Mouse (Mus musculus): ENCODE measurements around the gene Lamtor4. TPM values are rescaled to one million over a fixed set of nuclear protein-coding genes. Genes with fewer than 3 reads are reported as not detected.
A peak's percentile ranks its signal among the peaks of the same experiment; 100 is the strongest.

Lamtor4 gene
- total RNA-seq, 2 experiments from 2014 or later = 80.1 to 80.3 TPM

GRCm38 (mm10) chr5:138258993-138259392, 3.7 kb downstream of the Lamtor4 start:
- no peak for DNase-seq (ENCODE audit: low spot score in 2 of 2)

DNA sequence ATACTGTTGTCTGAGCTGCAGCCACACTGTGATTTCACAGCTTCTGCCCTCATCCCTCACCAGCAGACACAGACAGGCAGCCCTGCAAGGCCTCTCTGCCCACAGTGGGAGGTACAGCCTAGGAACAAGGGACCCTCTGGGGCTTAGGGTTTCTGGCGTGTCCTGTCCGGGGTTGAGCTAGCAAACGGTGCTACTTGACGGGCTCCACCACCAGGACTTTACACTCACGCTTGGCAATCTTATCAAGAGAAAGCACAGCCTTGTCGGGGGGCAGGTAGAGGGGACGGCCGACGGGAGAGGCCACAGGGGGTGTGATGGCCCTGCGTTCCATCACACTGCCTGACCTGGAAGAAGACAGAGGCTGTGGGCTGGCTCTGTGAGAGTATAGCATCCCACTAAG, 4.8 kb downstream of the Lamtor4 start:
- DNase-seq (ENCODE audit: low spot score in 2 of 2) = no peak

DNA sequence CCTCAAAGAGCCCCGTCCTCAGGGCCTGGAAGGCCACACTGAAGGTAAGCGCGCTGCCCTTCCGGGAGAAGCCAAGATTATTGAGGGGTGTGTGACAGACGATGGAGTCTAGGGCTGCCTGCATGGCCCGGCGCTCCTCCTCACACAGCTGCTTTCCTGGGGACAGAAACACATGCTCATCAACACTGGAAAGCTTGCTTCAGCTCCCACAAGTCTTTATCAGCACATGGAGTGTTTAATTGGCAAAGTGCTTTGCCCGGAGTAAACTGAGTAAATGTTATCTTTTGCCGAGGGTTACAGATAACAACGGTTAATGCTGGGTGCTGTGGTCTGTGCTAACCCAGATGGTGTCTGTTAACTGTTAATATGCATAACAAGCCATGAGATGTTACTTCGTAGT, 5.6 kb downstream of the Lamtor4 start:
- no peak for DNase-seq (ENCODE audit: low spot score in 2 of 2)

DNA sequence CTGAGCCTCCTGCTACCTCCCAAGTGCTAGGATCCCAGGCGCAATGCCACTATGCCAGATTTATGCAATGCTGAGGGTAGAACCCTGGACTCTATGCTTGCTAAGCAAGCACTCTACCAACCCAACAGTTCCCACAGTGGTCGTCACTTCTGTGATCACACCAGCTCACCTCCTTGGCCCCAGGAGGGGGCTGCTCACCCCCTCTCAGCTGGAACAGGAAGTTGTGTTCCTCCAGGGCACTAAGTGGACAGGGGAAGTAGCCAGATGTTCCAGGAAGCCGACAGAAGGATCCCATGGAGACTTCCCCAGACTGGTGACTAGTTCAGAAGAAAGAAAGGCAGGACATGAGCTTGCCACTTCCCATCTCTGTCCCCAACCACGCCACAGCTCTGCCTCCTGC, 6.7 kb downstream of the Lamtor4 start:
- no peak for DNase-seq (ENCODE audit: low spot score in 2 of 2)

DNA sequence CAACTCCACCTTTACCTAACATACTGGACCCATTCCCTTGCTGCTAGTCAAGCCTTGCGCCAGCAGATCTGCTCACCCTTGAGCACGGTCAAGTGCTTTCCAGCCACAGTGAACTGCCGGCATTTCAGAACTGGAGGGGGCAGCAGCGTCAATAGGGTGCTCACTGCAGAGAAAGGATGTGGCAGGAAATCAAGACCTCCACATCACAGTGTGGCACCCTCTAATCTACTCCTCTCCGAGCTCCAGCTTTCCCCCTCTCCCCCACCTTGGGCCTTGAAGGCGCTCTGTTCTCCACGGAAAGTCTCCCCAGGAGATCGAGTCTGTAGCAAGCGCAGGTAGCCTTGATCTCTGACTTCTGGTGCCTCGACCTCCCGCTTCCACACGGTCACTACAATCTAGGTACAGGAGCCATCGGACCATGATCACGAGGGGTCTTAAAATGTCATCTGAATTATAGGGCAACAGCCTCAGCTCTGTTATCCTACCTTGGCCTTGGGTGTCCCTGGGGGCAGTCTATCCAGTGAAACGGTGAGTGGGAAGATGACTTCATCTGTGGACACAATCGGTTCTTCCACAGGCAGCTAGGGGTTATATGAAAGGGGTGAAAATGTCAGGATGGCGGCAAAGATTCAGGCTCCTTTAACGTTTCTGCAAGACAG, 7.4 kb downstream of the Lamtor4 start:
- DNase-seq (ENCODE audit: low spot score in 2 of 2) = no peak

- peak; percentile 89 to 91 for DNase-seq (ENCODE audit: low spot score in 2 of 2)
Measured at GRCm38 (mm10) chr5:138263260-138264206, 8.3 kb downstream of the Lamtor4 start, which contains the start of gene BC037034. Gene BC037034, minus strand, starts transcription at chr5:138264033.

GRCm38 (mm10) chr5:138264207-138264578, 8.9 kb downstream of the Lamtor4 start:
- no peak for DNase-seq (ENCODE audit: low spot score in 2 of 2)

DNA sequence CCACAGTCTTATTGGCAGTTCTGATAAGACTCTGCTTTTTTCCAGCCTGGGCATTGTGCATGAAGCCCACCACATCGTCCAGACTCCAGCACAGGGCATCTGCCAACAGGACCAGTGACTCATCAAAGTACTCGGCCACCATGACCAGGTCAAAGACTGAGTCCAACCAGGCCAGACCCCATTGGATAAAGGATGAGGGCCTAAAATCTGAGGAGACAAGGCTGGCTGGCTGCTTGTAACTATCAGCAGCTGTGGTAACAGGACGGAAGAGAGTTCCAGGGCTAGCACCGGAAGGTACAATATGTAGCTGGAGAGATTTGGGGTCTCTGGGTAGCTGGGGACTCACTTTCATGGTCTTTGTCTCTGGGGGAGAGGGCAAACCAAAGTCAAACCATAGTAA, 10.4 kb downstream of the Lamtor4 start:
- peak in 1 of 2 experiments; percentile 0 for DNase-seq (ENCODE audit: low spot score in 2 of 2)

- DNase-seq (ENCODE audit: low spot score in 2 of 2) = no peak
Measured at GRCm38 (mm10) chr5:138267114-138267513, 11.8 kb downstream of the Lamtor4 start.

DNA sequence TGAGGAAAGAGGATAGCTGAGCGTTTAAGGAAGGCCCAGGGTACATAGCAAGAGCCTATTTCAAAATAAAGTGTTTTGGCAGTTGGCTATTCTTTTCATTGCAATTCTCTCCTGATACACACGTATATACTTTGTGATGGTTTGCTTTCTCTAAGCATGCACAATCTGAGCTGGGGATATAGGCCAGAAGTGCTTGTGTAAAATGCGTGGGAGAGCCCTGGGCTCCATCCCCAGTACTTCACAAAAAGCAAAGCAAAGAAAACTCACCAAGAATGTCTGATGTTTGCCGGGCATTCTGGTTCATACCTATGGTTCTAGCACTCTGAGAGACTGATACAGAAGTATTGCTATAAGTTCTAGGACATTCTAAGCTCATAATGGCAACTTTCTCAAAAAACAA, 13.7 kb downstream of the Lamtor4 start:
- DNase-seq (ENCODE audit: low spot score in 2 of 2) = no peak

GRCm38 (mm10) chr5:138271232-138271631, 15.9 kb downstream of the Lamtor4 start:
- no peak for DNase-seq (ENCODE audit: low spot score in 2 of 2)

DNA sequence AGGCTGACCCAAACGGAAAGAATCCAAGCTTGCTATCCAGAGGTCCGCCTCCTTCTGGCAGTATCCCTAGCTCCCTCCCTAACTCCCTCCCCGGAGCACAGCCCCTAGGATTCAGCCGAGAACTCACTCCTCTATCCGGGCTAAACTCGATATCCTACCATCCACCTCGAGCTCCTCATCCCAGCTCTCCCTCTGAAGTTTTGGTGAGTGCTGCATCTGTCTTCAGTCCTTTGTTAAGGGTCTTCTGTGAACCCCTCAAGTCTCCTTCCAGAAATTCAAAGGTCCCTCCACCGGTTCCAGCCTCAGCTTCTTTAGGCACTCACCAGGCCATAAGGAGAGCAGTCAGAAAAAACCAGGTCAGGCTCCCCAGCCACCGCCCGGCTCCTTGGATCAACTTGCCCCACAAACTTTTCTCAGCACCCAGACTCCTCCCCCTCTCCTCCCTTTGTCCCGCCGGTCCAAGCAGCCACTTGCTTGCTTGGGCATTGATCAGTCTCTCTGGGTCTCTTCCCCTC, 17.2 kb downstream of the Lamtor4 start, which contains the start of gene Gal3st4:
Gene Gal3st4 (minus strand): TSS at position 432 of the 515 bp plus-strand sequence.
- DNase-seq (ENCODE audit: low spot score in 2 of 2) = no peak

DNA sequence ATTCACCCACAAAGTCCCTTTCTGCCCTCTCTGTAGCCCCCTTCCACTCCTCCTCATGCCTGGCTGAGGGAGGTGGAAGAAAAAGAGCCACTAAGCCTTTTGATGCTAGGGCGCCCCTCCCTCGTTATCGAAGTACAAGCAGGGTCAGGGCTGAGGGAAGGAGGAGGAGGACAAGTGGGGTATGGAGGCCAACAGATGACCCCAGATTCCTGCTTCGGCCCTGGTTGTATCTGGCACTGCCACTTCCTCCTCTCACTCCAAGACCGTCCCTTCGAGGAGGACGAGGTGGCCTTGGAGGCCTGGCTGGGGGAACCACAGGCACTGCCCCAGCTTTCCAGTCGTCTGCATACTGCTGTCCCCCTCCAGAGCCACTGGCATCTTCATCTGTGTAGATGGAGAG, 18.9 kb downstream of the Lamtor4 start:
- no peak for DNase-seq (ENCODE audit: low spot score in 2 of 2)

DNA sequence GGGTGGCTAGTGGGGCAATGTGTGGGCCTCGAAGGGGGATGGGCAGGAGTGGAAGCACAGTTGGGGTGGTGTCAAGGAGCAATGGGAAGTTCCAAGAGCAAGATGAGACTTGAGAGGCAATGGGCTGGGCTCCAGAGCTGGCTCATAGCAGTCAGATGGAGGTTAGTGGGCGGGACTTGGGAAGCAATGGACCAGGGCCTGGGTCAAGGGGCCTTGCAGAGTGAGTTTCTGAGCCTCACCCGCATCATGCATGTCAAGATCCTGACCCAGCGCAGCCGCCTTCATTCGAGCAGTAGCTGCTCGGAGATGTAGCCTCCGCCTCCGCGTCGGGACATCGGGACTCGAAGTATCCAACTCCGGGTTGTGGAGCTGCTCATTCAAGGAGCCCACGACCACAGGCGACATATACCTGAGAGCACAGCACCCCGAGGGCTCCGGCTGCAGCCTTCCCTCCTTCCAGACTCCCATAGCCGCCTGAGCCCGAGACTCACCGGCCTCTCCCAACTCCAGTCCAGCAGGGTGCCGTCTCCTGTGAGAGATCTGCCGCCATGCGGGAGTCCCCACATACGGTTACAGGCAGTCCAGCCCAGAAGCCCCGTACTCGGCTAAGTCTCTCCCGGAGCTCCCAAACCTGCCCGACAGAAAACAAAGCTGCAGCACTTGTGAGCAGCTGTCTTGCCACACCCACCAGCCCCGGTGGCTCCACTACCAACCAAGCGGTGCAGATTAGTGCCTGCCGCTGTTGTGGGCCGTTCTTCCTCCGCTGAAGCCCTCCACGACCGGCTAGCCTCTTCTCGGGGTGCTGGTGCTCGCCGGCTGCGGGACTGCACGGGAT, 20.2 kb downstream of the Lamtor4 start:
- no peak for DNase-seq (ENCODE audit: low spot score in 2 of 2)

DNA sequence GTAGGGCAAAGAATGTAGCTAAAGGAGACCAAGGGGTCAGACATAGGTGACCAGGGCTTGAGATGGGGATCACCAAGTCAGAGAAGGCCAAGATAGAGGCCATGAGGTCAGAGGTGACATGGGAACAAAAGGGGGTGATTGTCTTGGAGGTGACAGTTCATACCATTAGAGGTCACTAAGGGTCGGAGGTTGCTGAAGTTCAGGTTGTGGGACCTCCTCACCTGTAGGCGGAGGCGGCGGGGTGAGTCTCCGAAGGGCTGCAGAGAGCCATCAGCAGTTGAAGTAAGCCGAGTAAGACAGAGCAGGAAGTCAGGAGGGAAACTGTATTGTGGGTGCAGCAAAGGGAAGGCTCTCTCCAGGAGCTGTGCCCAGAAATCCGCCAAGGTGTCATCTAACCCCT, 22.7 kb downstream of the Lamtor4 start:
- DNase-seq (ENCODE audit: low spot score in 2 of 2) = no peak

DNA sequence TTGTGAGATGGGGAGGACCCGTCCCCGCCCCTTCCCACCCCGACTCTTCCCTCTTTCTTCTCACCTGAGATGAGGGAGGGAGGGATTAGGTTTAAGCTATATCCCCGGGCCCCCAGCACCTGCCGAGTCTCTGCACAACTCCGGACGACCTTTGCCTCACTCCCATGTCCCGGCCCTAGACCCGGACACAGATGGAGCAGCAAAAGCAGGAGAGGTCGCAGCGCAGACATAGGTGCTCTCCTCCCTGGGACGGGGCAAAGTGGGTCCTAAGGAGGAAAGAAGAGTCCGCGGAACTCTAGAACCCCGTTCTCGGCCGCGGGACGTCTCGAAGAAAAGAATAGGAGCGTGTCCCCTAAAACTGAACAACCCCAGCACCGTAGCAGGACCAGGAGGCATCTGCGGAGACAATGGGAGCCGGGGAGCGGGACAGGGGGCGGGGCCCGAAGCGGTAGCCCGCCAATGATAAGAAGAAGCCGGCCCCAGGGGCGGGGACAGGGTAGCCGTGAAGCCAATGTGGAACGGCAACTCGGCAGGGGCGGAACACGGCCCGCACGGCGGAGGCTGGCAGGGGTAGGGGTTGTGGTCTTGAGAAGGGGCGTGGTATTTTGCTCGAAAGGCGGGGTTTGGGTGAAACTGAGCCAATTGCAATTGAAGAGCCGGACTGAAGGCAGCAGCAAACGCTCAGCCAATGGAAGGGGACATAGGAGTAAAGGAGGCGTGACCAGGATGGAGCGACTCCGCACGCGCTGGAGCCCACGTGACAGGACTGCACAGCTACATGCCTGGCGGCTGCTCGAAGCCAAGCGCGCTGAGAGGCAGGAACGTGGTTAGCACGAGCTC, 24.5 kb downstream of the Lamtor4 start, which contains the start of the genes Gm43720, Gpc2 and Stag3:
Gene Gm43720 (minus strand): TSS at position 374 of the 840 bp plus-strand sequence.
Gene Gpc2 (minus strand): TSS at position 421 of the 840 bp plus-strand sequence.
Gene Stag3 (plus strand): TSS at position 656 of the 840 bp plus-strand sequence.
- DNase-seq (ENCODE audit: low spot score in 2 of 2) = peak; percentile 67 to 74

DNA sequence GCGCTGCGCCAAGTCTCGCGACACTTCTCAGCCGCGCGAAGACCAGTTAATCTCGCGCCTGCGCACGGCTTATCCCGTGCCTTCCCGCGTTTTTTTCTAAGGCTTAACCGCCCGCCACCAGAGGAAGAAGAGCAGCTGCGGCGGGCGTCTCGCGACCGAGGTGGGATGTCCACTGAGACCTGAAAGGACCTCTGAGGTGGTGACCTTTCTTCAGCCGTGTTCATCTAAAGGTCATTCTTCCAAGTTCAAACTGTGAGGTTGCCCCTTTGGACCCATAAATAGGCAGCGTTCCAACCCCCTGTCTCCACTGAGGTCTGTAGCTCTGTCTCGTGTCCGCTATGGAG, 25.1 kb downstream of the Lamtor4 start:
- DNase-seq (ENCODE audit: low spot score in 2 of 2) = no peak

- DNase-seq (ENCODE audit: low spot score in 2 of 2) = no peak
Measured at GRCm38 (mm10) chr5:138280829-138281228, 25.5 kb downstream of the Lamtor4 start.

GRCm38 (mm10) chr5:138281798-138282197, 26.5 kb downstream of the Lamtor4 start:
- DNase-seq (ENCODE audit: low spot score in 2 of 2) = no peak

DNA sequence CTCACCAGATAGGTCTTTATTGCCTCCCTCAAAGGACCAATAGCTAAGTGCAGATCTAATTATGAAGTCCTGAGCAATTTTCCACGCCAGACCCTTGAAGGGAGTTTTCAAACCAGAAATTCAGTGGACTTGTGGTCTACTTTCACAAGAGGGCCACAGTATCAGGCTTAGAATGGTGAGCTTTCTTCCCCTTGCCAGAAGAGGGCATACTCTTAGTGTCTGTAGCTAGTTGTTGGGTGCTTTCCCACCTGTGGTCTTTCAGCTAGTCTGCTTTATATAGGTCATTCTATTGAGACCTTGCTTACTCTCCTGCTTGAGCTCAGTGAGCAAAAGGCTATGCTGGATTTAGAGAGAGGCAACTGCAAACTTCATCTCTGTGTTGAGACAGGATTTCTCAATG, 28.3 kb downstream of the Lamtor4 start:
- no peak for DNase-seq (ENCODE audit: low spot score in 2 of 2)

Data from adrenal gland, adult 18-20 months (tissue).